1 mouse cellular context compared by ENCODE assay signal in the genomic region with DNA sequence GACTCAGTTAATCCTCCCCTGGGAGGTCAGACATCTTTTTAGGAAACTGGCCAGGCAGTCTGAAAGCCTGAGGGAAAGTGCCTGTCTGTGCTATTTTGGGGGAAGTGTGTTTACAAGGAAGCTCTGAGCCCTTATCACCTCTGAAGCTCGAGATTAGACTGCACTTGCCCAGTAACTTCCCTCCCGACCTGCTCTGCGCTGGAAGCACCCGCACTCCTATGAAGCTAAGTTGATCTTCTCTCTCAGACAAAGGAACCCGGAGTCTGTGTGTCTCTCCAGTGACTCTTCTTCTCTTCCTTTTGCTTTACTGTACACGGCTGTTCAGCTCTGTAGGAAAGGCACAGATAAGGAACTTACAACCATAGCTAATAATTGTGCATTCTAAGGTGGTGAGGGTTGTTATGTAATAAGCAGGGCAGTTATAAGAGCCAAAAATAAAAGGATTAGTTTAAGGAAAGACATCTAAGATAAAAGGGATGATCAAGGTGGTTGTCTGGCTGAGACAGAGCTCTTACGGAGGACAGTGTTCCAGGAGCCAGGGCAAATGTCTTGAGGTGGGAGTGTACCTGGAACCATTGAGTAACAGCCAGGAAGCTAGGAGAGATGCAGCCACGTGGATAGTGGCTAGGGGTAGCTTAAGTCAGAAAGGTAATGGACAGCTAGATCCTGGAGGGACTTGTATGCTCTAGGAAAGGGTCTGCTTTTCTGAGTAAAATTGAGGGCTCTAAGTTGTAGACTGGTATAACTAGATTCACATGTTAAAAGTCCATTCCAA.
A peak's percentile ranks its signal among the peaks of the same experiment; 100 is the strongest.
TF ChIP-seq lines count a peak whose summit lies in the region.

No protein-coding gene starts in this region.

TF ChIP-seq in MEL, 35 proteins besides CTCF, POLR2A, EP300 and RAD21:
- TF ChIP-seq BHLHE40 (IDR thresholded peaks at IDR 0.05; ENCODE audit: borderline replicate concordance, low read depth, low read length), result peak; percentile 28; the same call in 1 of the 2 replicates
- peak; percentile 97 for TF ChIP-seq GATA1 (IDR thresholded peaks at IDR 0.05; ENCODE audit: low read depth, low read length)
- peak; percentile 62 for TF ChIP-seq NRF1 (IDR thresholded peaks at IDR 0.05; ENCODE audit: insufficient read depth, low read depth, low read length, poor library complexity, severe bottlenecking)
- peak; percentile 67; the same call in 1 of the 2 replicates for TF ChIP-seq HCFC1 (IDR thresholded peaks at IDR 0.05; ENCODE audit: low read depth, low read length)
- no peak for TF ChIP-seq POLR2AphosphoS5 (IDR thresholded peaks at IDR 0.05; ENCODE audit: borderline replicate concordance, low read depth, low read length)
- peak; percentile 34; the same call in 1 of the 2 replicates for TF ChIP-seq MAFK (IDR thresholded peaks at IDR 0.05; ENCODE audit: borderline replicate concordance, low read depth, low read length)
- TF ChIP-seq POLR2AphosphoS2 (IDR thresholded peaks at IDR 0.05; ENCODE audit: low read length), result no peak
- TF ChIP-seq MXI1 (IDR thresholded peaks at IDR 0.05; ENCODE audit: low read depth, low read length), result peak; percentile 68
- TF ChIP-seq MYC (IDR thresholded peaks at IDR 0.05; ENCODE audit: low read depth, low read length), result peak; percentile 34; the same call in 1 of the 2 replicates
- 0 out of 2 replicates have a peak, but pooled peaks have one; percentile 9 for TF ChIP-seq GABPA (IDR thresholded peaks at IDR 0.05; ENCODE audit: low read depth, low read length)
- TF ChIP-seq ZNF384 (IDR thresholded peaks at IDR 0.05; ENCODE audit: low read depth, low read length), result no peak
- no peak for TF ChIP-seq USF2 (IDR thresholded peaks at IDR 0.05; ENCODE audit: borderline replicate concordance in 1 of 2, insufficient read depth in 1 of 2, low read depth in 1 of 2, low read length in 2 of 2)
- TF ChIP-seq MAZ (IDR thresholded peaks at IDR 0.05; ENCODE audit: low read depth, low read length), result no peak
- peak; percentile 63 for TF ChIP-seq TBP (IDR thresholded peaks at IDR 0.05; ENCODE audit: low read depth, low read length)
- TF ChIP-seq ZC3H11A (IDR thresholded peaks at IDR 0.05; ENCODE audit: low read depth, low read length), result peak; percentile 11; the same call in 1 of the 2 replicates
- TF ChIP-seq ELF1 (IDR thresholded peaks at IDR 0.05; ENCODE audit: low read depth, low read length), result peak; percentile 51; the same call in 1 of the 2 replicates
- peak; percentile 80 for TF ChIP-seq ETS1 (IDR thresholded peaks at IDR 0.05; ENCODE audit: low read depth, low read length)
- 0 out of 2 replicates have a peak, but pooled peaks have one; percentile 16 for TF ChIP-seq KAT2A (conservative IDR thresholded peaks at IDR 0.05; ENCODE audit: low read depth, low read length)
- TF ChIP-seq CHD2 (IDR thresholded peaks at IDR 0.05; ENCODE audit: low read length), result no peak
- no peak; the same call in 1 of the 2 replicates for TF ChIP-seq NELFE (IDR thresholded peaks at IDR 0.05; ENCODE audit: low read depth, low read length)
- TF ChIP-seq JUND (IDR thresholded peaks at IDR 0.05; ENCODE audit: low read depth, low read length), result no peak
- peak; percentile 62 for TF ChIP-seq TCF12 (IDR thresholded peaks at IDR 0.05; ENCODE audit: low read depth, low read length)
- no peak for TF ChIP-seq USF1 (IDR thresholded peaks at IDR 0.05; ENCODE audit: low read depth, low read length)
- no peak for TF ChIP-seq UBTF (IDR thresholded peaks at IDR 0.05; ENCODE audit: borderline replicate concordance, insufficient read depth, low read depth, low read length)
- peak; percentile 73 for TF ChIP-seq SIN3A (IDR thresholded peaks at IDR 0.05; ENCODE audit: low read length)
- TF ChIP-seq SMC3 (IDR thresholded peaks at IDR 0.05; ENCODE audit: low read depth, low read length), result no peak
- TF ChIP-seq ZKSCAN1 (IDR thresholded peaks at IDR 0.05; ENCODE audit: low read depth, low read length), result no peak
- TF ChIP-seq MAX (IDR thresholded peaks at IDR 0.05; ENCODE audit: low read length), result peak; percentile 68
- peak; percentile 94; the same call in 1 of the 2 replicates for TF ChIP-seq MEF2A (IDR thresholded peaks at IDR 0.05; ENCODE audit: extremely low read depth, insufficient replicate concordance, low read depth, low read length, poor library complexity, severe bottlenecking)
